25 mouse cellular contexts compared by ENCODE assay signal in the genomic region with DNA sequence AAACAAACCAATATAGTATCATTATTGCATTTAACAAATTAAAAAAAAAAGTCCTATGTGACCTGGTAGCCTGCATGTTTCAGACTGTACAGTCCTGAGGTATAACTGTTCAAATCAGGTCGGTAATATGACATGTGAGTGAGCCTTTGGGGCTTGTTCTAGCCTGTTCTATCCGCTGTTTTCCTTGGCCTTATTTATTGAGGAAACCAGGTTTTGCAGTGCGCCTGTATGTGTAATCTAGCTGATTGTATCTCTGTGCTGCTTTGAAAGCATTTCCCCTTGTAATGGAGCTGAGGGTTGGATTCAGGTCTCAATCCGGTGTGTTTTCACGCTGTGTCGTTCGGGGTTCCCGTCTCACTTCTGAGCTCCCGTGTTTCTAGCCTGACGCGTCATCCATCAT. TPM values are rescaled to one million over a fixed set of nuclear protein-coding genes. Genes with fewer than 3 reads are reported as not detected.
"Had no signal": no experiment of that assay in that cellular context is flagged by ENCODE, and none has a peak within 500 bp of the region (broad histone marks: within the 10 kb centered on the region; RNA-seq: fewer than 3 reads in every experiment).

No protein-coding gene starts in this region.

- H3K9me3 ChIP-seq: heart, embryonic 13.5 days; heart, embryonic 15.5 days; hindbrain, embryonic 13.5 days; hindbrain, embryonic 15.5 days; limb, embryonic 13.5 days; limb, embryonic 15.5 days; liver, embryonic 12.5 days had no signal

- H3K27ac ChIP-seq: heart, embryonic 13.5 days; hindbrain, embryonic 13.5 days; hindbrain, embryonic 15.5 days; hindbrain, postnatal 0 days; layer of hippocampus, adult 2 months; left cerebral cortex, adult 2 months; limb, embryonic 13.5 days; limb, embryonic 15.5 days; liver, embryonic 12.5 days; liver, embryonic 14.5 days had no signal

- H3K27me3 ChIP-seq: heart, embryonic 13.5 days; heart, embryonic 15.5 days; hindbrain, embryonic 13.5 days; hindbrain, embryonic 15.5 days; limb, embryonic 13.5 days; limb, embryonic 15.5 days; liver, embryonic 12.5 days had no signal

- H3K36me3 ChIP-seq: hindbrain, embryonic 13.5 days; hindbrain, embryonic 15.5 days; limb, embryonic 15.5 days had no signal

- H3K4me1 ChIP-seq: hindbrain, embryonic 13.5 days; hindbrain, embryonic 15.5 days; liver, embryonic 12.5 days had no signal

- H3K4me2 ChIP-seq: heart, embryonic 11.5 days; heart, embryonic 13.5 days; heart, embryonic 15.5 days; hindbrain, embryonic 13.5 days; hindbrain, embryonic 15.5 days; limb, embryonic 13.5 days; limb, embryonic 15.5 days; liver, embryonic 12.5 days had no signal

- H3K4me3 ChIP-seq: heart, embryonic 13.5 days; heart, embryonic 15.5 days; hindbrain, embryonic 13.5 days; hindbrain, embryonic 15.5 days; layer of hippocampus, adult 2 months; left cerebral cortex, adult 2 months; limb, embryonic 13.5 days; limb, embryonic 15.5 days; liver, embryonic 12.5 days had no signal

- ATAC-seq: intestine, postnatal 0 days; liver, embryonic 12.5 days had no signal

- H3K9ac ChIP-seq: heart, embryonic 13.5 days; heart, embryonic 15.5 days; hindbrain, embryonic 13.5 days; hindbrain, embryonic 15.5 days; limb, embryonic 13.5 days; limb, embryonic 15.5 days; liver, embryonic 12.5 days; liver, embryonic 14.5 days had no signal

- DNase-seq: gastrocnemius, adult 2 months; gastrocnemius, postnatal 10 days; gastrocnemius, postnatal 25 days; heart, adult 18-20 months; heart, postnatal 14 days; heart, postnatal 36 days; kidney, adult 18-20 months; kidney, adult 8-10 months; kidney, postnatal 10 days; kidney, postnatal 25 days; kidney, postnatal 4 days had no signal

RNA-seq across cellular contexts. Expression of gene Rtkn2, which starts 27.1 kb away (rescaled TPM):
- polyA plus RNA-seq: liver, adult 2 months had no signal
